Mouse (Mus musculus) cerebellum, adult 2 months (tissue): ENCODE measurements around the gene Prmt3.

ENCODE experiments used
- CTCF ChIP-seq: fragments of 200-500 bp; IDR thresholded peaks from 2 replicates; pipeline ENCODE4 v1.5.1; 2011; ENCODE audit warnings: low read depth, mild to moderate bottlenecking, control low read depth, low read length, moderate library complexity, borderline replicate concordance; ENCODE audit not compliant: insufficient read depth
- POLR2A ChIP-seq: fragments of 200-500 bp; IDR thresholded peaks from 2 replicates; pipeline ENCODE4 v1.6.1; 2011; ENCODE audit warnings: low read length, control low read depth, borderline replicate concordance; ENCODE audit not compliant: insufficient read depth

GRCm38 (mm10) chr7:49803511-49803910 lies 25.4 kb downstream of the Prmt3 start:
- TF ChIP-seq CTCF (no peak), POLR2A (no peak)
